Mouse (Mus musculus): ENCODE data around the gene Dlx2. TPM values are rescaled to one million over a fixed set of nuclear protein-coding genes. Genes with fewer than 3 reads are reported as not detected.

Dlx2 gene
- total and polyA plus RNA-seq, 2 experiments from 2014 or later: 1.1 TPM; not detected in 1

- WGBS: 54% methylated on average over 5 of the region's 5 CpGs
- ATAC-seq (ENCODE audit: insufficient read depth, low read depth) (no peak), DNase-seq (ENCODE audit: low spot score) (no peak)
- no peak overlapping the region for H3K9ac ChIP-seq (replicated peaks; ENCODE audit: low read depth, low read length)
- H3K4me2 ChIP-seq (ENCODE audit: low read depth, low read length): no peak overlapping the region
- H3K27ac ChIP-seq (ENCODE audit: low read depth): no peak overlapping the region
- H3K4me3 ChIP-seq (ENCODE audit: low read depth, low read length): no peak overlapping the region
- H3K27me3 ChIP-seq (ENCODE audit: control insufficient read depth, insufficient read depth, low read length): no peaks in the 10 kb centered on the region
- no peaks in the 10 kb centered on the region for H3K36me3 ChIP-seq (replicated peaks; ENCODE audit: control insufficient read depth, insufficient read depth, low read length)
- H3K4me1 ChIP-seq (ENCODE audit: control insufficient read depth, insufficient read depth): no peaks in the 10 kb centered on the region
- H3K9me3 ChIP-seq (replicated peaks; ENCODE audit: control insufficient read depth, low read length): no peaks in the 10 kb centered on the region
- no peak for TF ChIP-seq CTCF (IDR thresholded peaks at IDR 0.05; ENCODE audit: low read depth)
- no peak for TF ChIP-seq EP300 (IDR thresholded peaks at IDR 0.05; ENCODE audit: low read depth)
Observed at GRCm38 (mm10) chr2:71497175-71497574, 49.4 kb downstream of the Dlx2 start.

- ATAC-seq (ENCODE audit: insufficient read depth, low read depth) (no peak), DNase-seq (ENCODE audit: low spot score) (no peak)
- Histone ChIP-seq H3K9ac (replicated peaks; ENCODE audit: low read depth, low read length) (no peak overlapping the region), H3K36me3 (replicated peaks; ENCODE audit: control insufficient read depth, insufficient read depth, low read length) (no peaks in the 10 kb centered on the region), H3K4me1 (ENCODE audit: control insufficient read depth, insufficient read depth) (no peaks in the 10 kb centered on the region), H3K4me2 (ENCODE audit: low read depth, low read length) (no peak overlapping the region), H3K27ac (ENCODE audit: low read depth) (no peak overlapping the region), H3K9me3 (replicated peaks; ENCODE audit: control insufficient read depth, low read length) (no peaks in the 10 kb centered on the region), H3K4me3 (ENCODE audit: low read depth, low read length) (no peak overlapping the region), H3K27me3 (ENCODE audit: control insufficient read depth, insufficient read depth, low read length) (no peaks in the 10 kb centered on the region)
- TF ChIP-seq EP300 (IDR thresholded peaks at IDR 0.05; ENCODE audit: low read depth) (no peak), CTCF (IDR thresholded peaks at IDR 0.05; ENCODE audit: low read depth) (no peak)
- WGBS: 52% methylated on average over 4 of the region's 4 CpGs
Observed at GRCm38 (mm10) chr2:71494971-71495370, 51.6 kb downstream of the Dlx2 start.

DNA sequence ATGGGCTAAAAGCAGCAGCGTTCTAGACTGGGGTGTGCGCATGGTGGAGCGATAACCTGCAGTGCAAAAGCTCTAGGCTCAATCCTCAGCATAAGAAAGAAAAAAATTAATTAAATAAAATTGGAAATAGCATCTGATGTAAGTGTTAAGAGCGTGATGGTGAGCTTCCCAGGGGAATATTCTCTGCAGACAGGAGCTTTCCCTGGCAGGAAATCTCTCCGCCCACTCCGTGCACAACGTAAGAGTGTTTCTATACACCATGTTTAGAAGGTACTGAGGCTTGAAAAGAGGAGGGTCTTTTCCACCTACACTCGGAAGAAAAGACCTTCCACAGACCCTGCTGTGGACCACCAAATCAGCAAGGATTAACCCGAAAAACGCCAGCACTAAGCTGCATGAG is 52.1 kb downstream of the Dlx2 start:
- WGBS: 69% methylated on average over 10 of the region's 10 CpGs
- no peaks in the 10 kb centered on the region for H3K9me3 ChIP-seq (replicated peaks; ENCODE audit: control insufficient read depth, low read length)
- H3K4me2 ChIP-seq (ENCODE audit: low read depth, low read length): no peak overlapping the region
- DNase-seq (ENCODE audit: low spot score): no peak
- H3K27ac ChIP-seq (ENCODE audit: low read depth): no peak overlapping the region
- no peaks in the 10 kb centered on the region for H3K36me3 ChIP-seq (replicated peaks; ENCODE audit: control insufficient read depth, insufficient read depth, low read length)
- ATAC-seq (ENCODE audit: insufficient read depth, low read depth): no peak
- H3K9ac ChIP-seq (replicated peaks; ENCODE audit: low read depth, low read length): no peak overlapping the region
- no peaks in the 10 kb centered on the region for H3K27me3 ChIP-seq (ENCODE audit: control insufficient read depth, insufficient read depth, low read length)
- TF ChIP-seq CTCF (IDR thresholded peaks at IDR 0.05; ENCODE audit: low read depth): no peak
- TF ChIP-seq EP300 (IDR thresholded peaks at IDR 0.05; ENCODE audit: low read depth): no peak
- H3K4me1 ChIP-seq (ENCODE audit: control insufficient read depth, insufficient read depth): no peaks in the 10 kb centered on the region
- no peak overlapping the region for H3K4me3 ChIP-seq (ENCODE audit: low read depth, low read length)

Other genes with a start within 250 kb of the Dlx2 start
- gene Slc25a12, start 179.0 kb downstream of the Dlx2 start, total RNA-seq (2014; rRNA removed; ENCODE audit: low replicate concordance): 155 and 270 TPM in 2 replicates
- gene Slc25a12, start 179.0 kb downstream of the Dlx2 start, polyA plus RNA-seq (2015; fragmentation: Nextera tagmentation; extraction: Ambion mirVana): 135 and 159 TPM in 2 replicates
- gene Hat1, start 157.8 kb downstream of the Dlx2 start, total RNA-seq (2014; rRNA removed; ENCODE audit: low replicate concordance): 27.2 and 33.0 TPM in 2 replicates
- gene Hat1, start 157.8 kb downstream of the Dlx2 start, polyA plus RNA-seq (2015; fragmentation: Nextera tagmentation; extraction: Ambion mirVana): 66.5 and 69.9 TPM in 2 replicates
- 7.7 and 22.6 TPM in 2 replicates for gene Metap1d, start 93.5 kb downstream of the Dlx2 start, total RNA-seq (2014; rRNA removed; ENCODE audit: low replicate concordance)
- 40.6 and 42.4 TPM in 2 replicates for gene Metap1d, start 93.5 kb downstream of the Dlx2 start, polyA plus RNA-seq (2015; fragmentation: Nextera tagmentation; extraction: Ambion mirVana)
- gene Dlx1, start 18.6 kb downstream of the Dlx2 start, total RNA-seq (2014; rRNA removed; ENCODE audit: low replicate concordance): not detected in 2 replicates
- 0.05 TPM in 1 of 2 replicates, not detected in the other for gene Dlx1, start 18.6 kb downstream of the Dlx2 start, polyA plus RNA-seq (2015; fragmentation: Nextera tagmentation; extraction: Ambion mirVana)
- 69.2 and 101 TPM in 2 replicates for gene Itga6, start 198.9 kb upstream of the Dlx2 start, total RNA-seq (2014; rRNA removed; ENCODE audit: low replicate concordance)
- gene Itga6, start 198.9 kb upstream of the Dlx2 start, polyA plus RNA-seq (2015; fragmentation: Nextera tagmentation; extraction: Ambion mirVana): 29.6 and 33.8 TPM in 2 replicates